Mouse (Mus musculus) megakaryocyte, embryonic 14.5 days (primary cell): ENCODE data around the gene Mdga1. TPM values are rescaled to one million over a fixed set of nuclear protein-coding genes. Genes with fewer than 3 reads are reported as not detected.

Experiments
- H3K27me3 ChIP-seq: replicated peaks from 2 replicates; pipeline ENCODE3; 2012; ENCODE audit warnings: inconsistent platforms
- H3K36me3 ChIP-seq: replicated peaks from 2 replicates; pipeline ENCODE3; 2012; ENCODE audit warnings: low read length, inconsistent platforms, mixed read lengths
- H3K4me1 ChIP-seq: 2 replicates; pipeline ENCODE4 v1.6.1; 2012; ENCODE audit warnings: inconsistent platforms
- H3K4me3 ChIP-seq: replicated peaks from 2 replicates; pipeline ENCODE3; 2012; ENCODE audit warnings: moderate library complexity, mild to moderate bottlenecking, inconsistent platforms
- H3K9me3 ChIP-seq: 2 replicates; pipeline ENCODE4 v1.6.1; 2012; ENCODE audit warnings: inconsistent platforms
- FLI1 ChIP-seq: IDR thresholded peaks from 2 replicates; pipeline ENCODE4 v1.6.1; 2012; ENCODE audit warnings: low read length, inconsistent platforms, mixed read lengths
- GATA1 ChIP-seq: IDR thresholded peaks from 3 replicates; pipeline ENCODE4 v1.6.1; 2012; ENCODE audit warnings: mixed read lengths, low read length, inconsistent platforms, borderline replicate concordance
- polyA plus RNA-seq: library from polyadenylated mRNA; stranded (reverse); fragments of >175 nt; gene quantifications from 2 replicates; pipeline ENCODE4 v1.2.3, GENCODE M21; 2012; ENCODE audit warnings: low replicate concordance; ENCODE audit not compliant: insufficient read depth

Mdga1 gene
- polyA plus RNA-seq, 1 experiment, result 32.8 TPM

DNA sequence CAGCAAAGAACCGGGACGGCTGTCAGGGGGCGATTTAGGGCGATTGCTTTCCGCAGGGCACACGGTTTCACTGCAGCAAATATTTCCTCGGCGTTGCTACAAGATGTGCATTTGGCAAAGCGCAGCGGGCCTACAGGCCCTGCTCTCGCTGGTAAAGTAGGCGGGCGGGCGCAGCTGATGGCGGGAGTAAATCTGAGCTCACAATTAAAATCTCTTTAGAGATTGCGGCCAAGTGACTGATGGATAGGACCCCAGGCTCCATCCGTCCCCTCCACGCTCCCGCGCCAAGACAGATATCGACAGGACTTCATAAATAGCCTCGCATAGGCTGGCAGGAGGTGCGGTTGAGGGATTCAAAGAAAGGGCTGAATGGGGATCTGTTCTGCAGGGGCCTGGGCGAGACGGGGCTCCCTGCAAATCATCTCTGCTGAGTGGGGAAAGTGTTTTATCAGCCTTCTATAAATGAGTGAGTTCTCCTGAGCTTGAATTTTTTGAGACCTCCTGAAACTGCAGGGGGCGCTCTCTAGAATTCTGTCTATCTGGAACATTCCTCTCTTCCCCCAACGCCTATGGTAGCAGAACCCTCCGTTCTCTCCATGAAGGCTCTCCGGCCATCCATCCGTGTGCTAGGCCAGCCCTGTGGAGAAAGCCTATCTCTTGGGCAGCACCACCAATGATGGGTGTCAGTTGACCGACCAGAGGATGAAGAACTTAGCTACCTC, 38.5 kb downstream of the Mdga1 start:
- H3K4me1 ChIP-seq, result peaks cover 6% of the 10 kb centered on the region
- peaks cover 13% of the 10 kb centered on the region for H3K9me3 ChIP-seq
- TF ChIP-seq GATA1 (no peak), FLI1 (no peak)
- no peak overlapping the region for H3K4me3 ChIP-seq
- peaks cover 53% of the 10 kb centered on the region for H3K27me3 ChIP-seq
- H3K36me3 ChIP-seq, result no peaks in the 10 kb centered on the region

DNA sequence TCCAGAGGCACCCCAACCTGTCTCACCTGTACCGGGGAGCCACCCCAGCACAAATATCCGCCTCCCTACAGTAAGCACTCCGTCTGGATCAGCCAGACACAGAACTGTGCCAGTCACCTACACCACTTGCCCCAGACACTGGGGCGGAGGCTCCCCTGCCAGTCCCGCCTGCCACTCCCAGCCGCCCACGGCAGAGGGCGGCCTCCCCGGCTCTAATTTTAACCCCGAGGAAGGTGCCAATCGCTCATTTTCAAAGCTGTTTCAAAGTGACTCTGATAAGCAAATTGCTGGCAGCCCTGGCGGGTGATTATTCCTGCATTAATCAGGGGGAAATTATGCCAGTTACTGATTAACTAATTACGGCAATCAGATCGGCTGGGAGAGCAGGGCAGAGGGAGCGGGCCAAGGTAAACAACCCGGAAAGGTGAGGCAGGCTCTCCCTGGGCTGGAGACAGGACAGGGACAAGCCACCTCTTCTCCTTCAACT, 41.1 kb downstream of the Mdga1 start:
- no peak for TF ChIP-seq FLI1
- no peak for TF ChIP-seq GATA1
- H3K4me1 ChIP-seq, result peaks cover 6% of the 10 kb centered on the region
- H3K9me3 ChIP-seq, result peaks cover 6% of the 10 kb centered on the region
- H3K27me3 ChIP-seq, result peaks cover 47% of the 10 kb centered on the region
- no peaks in the 10 kb centered on the region for H3K36me3 ChIP-seq
- H3K4me3 ChIP-seq, result no peak overlapping the region

DNA sequence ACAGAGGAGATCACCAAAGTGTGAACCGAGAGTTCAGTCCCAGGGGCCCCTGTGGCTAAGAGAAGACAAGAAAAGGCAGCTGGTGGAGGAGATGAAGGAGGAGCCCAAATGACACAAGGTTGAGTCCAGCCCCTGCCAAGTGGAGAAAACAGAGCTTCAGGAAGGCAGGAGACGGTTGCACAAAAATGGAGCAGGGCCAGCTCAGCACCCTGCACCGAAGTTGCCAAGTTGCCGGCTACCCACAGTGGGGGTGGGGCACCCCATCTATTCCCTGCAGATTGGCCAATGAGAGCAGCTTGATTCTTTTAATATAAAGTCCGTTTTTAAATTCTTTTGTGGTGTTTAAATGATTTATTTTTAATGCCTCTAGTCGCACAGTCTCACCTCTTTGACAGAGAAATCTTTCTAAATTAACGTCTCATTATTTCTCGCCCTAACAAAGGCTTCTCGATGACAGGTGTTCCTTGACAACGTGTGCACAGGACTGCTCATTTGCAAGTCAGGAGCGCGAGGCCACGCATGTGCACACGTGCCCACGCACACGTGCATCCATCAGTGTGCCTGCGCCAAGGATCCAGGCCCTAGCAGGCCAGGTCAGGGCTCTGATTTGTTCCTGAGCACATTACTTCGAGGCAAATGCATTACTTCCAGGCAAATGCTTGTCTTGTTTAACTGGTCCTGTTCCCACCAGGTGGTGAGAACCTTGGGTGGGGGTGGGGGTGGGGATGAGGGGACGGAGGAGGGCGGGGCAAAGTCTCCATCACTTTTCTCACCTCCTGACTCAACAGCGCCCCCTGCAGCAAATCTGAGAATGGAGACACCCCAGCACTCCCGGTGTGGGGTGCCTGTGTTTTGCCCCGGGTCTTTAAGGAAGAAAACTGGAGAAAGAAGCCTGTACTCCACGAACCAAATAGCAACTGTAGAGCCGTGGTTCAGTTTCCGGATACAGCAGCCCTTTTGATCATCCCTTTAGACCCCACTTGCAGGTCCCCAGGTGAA, 44.0 kb downstream of the Mdga1 start:
- Histone ChIP-seq H3K27me3 (peaks cover 42% of the 10 kb centered on the region), H3K4me1 (peaks cover 6% of the 10 kb centered on the region), H3K36me3 (no peaks in the 10 kb centered on the region), H3K4me3 (no peak overlapping the region), H3K9me3 (peaks cover 4% of the 10 kb centered on the region)
- TF ChIP-seq GATA1, result no peak
- TF ChIP-seq FLI1, result no peak

DNA sequence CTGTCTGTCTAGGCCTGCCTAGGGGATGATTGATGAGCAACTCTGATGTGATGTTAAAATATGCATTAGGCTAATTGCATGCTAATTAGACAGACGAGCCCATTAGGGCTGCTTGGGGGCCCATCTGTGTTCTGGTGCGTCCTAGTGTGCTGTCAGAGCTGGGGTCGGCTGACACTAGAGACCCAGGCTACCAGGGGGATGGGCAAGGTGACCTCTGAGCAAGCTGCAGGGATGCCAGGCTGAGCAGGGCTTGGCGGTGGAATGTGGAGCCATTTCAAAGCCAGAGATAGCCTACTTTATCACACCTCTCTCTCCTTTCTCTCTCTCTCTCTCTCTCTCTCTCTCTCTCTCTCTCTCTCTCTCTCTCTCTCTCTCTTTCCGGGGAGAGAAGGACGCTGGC, 49.8 kb downstream of the Mdga1 start:
- TF ChIP-seq GATA1 (no peak), FLI1 (no peak)
- Histone ChIP-seq H3K4me1 (peaks cover 19% of the 10 kb centered on the region), H3K9me3 (peaks cover 9% of the 10 kb centered on the region)

DNA sequence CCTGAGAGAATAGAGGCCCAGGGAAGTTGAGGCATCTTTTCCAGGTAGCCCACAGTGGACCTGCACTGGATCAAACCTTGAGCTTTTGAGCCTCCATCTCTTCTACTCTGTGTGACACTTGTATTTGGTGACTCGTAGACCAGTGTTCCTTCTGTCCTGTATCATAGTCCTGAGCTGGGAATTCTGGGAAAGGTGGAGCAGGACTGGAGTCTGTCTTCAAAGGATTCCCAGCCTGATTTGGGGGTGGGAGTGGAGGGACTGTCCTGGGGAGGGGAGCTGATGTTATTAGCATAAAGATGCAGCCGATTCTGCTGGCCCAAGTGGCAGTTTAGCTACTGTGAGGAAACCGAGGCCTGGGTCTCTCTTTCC, 50.4 kb downstream of the Mdga1 start:
- TF ChIP-seq GATA1 (no peak), FLI1 (no peak)
- Histone ChIP-seq H3K36me3 (no peaks in the 10 kb centered on the region), H3K27me3 (peaks cover 16% of the 10 kb centered on the region), H3K9me3 (peaks cover 8% of the 10 kb centered on the region; the same call in 1 of the 2 replicates), H3K4me1 (peaks cover 19% of the 10 kb centered on the region), H3K4me3 (no peak overlapping the region)

More for the DNA sequence above, 49.8 kb downstream of the Mdga1 start:
- no peak overlapping the region for H3K4me3 ChIP-seq
- peaks cover 20% of the 10 kb centered on the region for H3K27me3 ChIP-seq
- H3K36me3 ChIP-seq, result no peaks in the 10 kb centered on the region

DNA sequence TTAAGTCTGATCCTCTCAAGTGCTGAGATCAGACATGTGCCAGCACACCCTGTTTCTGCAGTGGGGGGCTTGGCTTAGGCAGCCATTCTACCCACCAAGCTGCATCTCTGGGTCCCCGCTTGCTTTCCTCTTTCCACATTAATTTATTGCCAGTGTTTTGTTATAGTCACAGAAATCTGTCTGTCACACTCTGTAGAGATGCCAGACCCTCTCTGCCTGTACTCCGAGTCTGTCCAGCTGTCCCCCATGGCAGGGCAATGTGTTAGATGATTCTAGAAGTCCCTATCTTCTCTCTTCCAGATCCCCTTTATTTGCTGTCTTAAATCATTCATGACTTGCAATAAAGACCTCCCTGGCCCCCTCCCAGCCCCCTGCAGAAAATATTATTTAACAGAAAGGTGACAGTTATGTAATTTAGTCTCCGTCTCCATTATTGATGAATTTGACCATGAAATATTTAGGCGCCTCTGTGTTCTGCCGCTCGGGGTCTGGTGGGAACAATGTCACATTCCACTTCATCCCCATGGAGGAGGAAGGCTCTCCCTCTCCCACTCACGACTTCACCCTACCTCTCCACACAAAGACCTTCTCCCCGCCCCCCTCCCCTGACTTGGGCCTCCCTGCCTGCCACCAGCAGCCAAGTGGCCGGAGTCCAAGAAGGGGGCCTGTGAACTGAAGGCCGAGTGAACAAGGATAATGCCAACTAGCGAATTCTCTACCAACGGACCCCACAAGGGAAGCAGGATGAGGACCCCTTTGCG, 50.9 kb downstream of the Mdga1 start:
- H3K4me3 ChIP-seq, result no peak overlapping the region
- H3K4me1 ChIP-seq, result peaks cover 19% of the 10 kb centered on the region
- H3K9me3 ChIP-seq, result peaks cover 10% of the 10 kb centered on the region
- no peaks in the 10 kb centered on the region for H3K36me3 ChIP-seq
- TF ChIP-seq GATA1 (no peak), FLI1 (no peak)
- peaks cover 16% of the 10 kb centered on the region for H3K27me3 ChIP-seq

DNA sequence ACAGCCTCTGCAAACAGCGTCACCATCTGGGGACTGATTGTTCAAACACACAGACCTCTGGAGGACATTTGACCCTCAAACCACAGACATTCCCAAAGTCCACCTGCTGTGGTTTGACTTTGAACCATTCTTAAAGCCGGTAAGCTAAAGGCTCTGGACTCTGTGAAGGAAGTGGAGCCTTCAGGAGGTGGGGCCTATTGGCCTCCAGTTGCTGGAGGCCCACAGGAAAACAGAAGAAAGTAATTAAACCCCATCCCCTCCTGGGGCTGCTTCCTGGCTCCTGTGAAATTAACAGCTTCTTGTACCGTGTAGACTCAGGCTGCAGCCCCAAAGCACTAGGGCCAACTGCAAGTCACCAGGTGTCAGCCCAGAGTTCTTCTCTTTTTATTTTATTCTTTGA, 52.9 kb downstream of the Mdga1 start:
- Histone ChIP-seq H3K36me3 (no peaks in the 10 kb centered on the region), H3K4me1 (peaks cover 25% of the 10 kb centered on the region), H3K9me3 (peaks cover 30% of the 10 kb centered on the region), H3K4me3 (no peak overlapping the region), H3K27me3 (peaks cover 25% of the 10 kb centered on the region)
- TF ChIP-seq GATA1, result no peak
- no peak for TF ChIP-seq FLI1

DNA sequence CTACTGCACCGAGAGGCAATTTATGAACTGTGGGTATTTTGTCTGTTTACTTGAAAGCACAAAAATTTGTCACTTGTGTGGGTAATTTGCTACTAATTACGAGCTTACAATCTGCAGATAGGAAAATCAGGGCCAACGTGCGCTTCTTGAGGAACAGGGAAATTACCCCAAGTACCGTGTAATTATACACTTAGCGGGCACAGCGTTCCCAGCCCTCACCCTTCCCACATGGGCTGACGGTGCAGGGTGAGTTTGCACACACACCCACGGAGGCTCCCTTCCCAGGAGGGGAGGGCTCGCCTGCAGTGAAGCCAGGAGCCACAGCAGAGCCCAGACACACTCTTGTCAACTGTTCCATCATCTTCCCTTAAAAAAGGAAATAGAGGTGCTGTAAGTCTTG, 54.1 kb downstream of the Mdga1 start:
- H3K9me3 ChIP-seq, result peaks cover 30% of the 10 kb centered on the region

DNA sequence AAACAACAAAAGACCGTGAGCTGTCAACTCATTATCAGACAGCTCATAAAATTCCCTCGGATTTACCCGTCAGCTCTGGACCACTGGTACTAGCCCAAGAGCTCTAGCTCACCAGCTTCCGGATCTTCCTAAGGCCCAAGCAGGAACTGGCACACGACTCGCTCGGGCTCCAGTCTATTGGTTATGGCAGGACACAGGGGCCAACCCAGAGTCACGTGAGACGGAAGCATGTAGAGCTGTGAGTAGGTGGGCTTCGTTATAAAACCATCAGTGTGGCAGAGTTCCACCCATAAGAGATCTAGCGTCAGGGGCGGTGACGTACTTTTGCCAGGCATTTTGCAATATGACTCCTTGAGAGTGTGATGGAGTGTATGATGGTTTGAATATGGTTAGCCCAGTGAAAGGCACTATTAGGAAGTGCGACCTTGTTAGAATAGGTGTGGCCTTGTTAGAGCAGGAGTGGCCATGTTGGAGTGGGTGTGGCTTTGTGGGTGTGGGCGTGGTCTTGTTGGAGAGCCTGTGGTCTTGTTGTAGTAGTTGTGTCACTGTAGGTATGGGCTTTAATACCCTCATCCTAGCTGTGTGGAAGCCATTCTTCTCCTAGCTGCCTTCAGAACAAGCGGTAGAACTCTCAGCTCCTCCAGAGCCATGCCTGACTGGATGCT, 56.5 kb downstream of the Mdga1 start:
- no peak for TF ChIP-seq FLI1
- no peak for TF ChIP-seq GATA1

More for the DNA sequence above, 54.1 kb downstream of the Mdga1 start:
- no peak for TF ChIP-seq GATA1
- TF ChIP-seq FLI1, result no peak
- Histone ChIP-seq H3K4me1 (peaks cover 25% of the 10 kb centered on the region), H3K4me3 (no peak overlapping the region), H3K36me3 (no peaks in the 10 kb centered on the region), H3K27me3 (peaks cover 20% of the 10 kb centered on the region)

More for the DNA sequence above, 56.5 kb downstream of the Mdga1 start:
- H3K27me3 ChIP-seq, result peaks cover 23% of the 10 kb centered on the region
- no peaks in the 10 kb centered on the region for H3K36me3 ChIP-seq
- H3K4me3 ChIP-seq, result no peak overlapping the region
- peaks cover 42% of the 10 kb centered on the region for H3K9me3 ChIP-seq
- peaks cover 25% of the 10 kb centered on the region for H3K4me1 ChIP-seq
